Mouse (Mus musculus): Measurements from ENCODE around the gene Foxj1. TPM values are rescaled to one million over a fixed set of nuclear protein-coding genes. Genes with fewer than 3 reads are reported as not detected.

Foxj1 gene
- total RNA-seq, 2 experiments from 2014 or later = 0.07 to 1.5 TPM

- intact Hi-C loops (cut with DNase I) = no loop called here
- no peak for DNase-seq
Observed at GRCm38 (mm10) chr11:116347012-116347411, 11.8 kb upstream of the Foxj1 start.

GRCm38 (mm10) chr11:116342069-116342791 lies 7.0 kb upstream of the Foxj1 start:
- no peak for DNase-seq
- intact Hi-C loops (cut with DNase I) = no loop called here

- no peak for DNase-seq
- intact Hi-C loops (cut with DNase I) = no loop called here
Observed at GRCm38 (mm10) chr11:116337531-116337930, 2.3 kb upstream of the Foxj1 start.

GRCm38 (mm10) chr11:116337000-116337399 lies 1.8 kb upstream of the Foxj1 start:
- intact Hi-C loops (cut with DNase I) = no loop called here
- no peak for DNase-seq

- intact Hi-C loops (cut with DNase I) = no loop called here
- DNase-seq = no peak
Observed at GRCm38 (mm10) chr11:116336393-116336792, 1.2 kb upstream of the Foxj1 start.

GRCm38 (mm10) chr11:116334417-116334782 lies 799 bp downstream of the Foxj1 start:
- no peak for DNase-seq
- intact Hi-C loops (cut with DNase I) = no loop called here

- intact Hi-C loops (cut with DNase I) = no loop called here
- no peak for DNase-seq
Observed at GRCm38 (mm10) chr11:116333526-116334416, 1.4 kb downstream of the Foxj1 start.

GRCm38 (mm10) chr11:116332983-116333270 lies 2.3 kb downstream of the Foxj1 start:
- intact Hi-C loops (cut with DNase I) = no loop called here
- DNase-seq = no peak

GRCm38 (mm10) chr11:116332232-116332982 lies 2.8 kb downstream of the Foxj1 start:
- intact Hi-C loops (cut with DNase I) = no loop called here

GRCm38 (mm10) chr11:116330211-116330518 lies 5.0 kb downstream of the Foxj1 start:
- no peak for DNase-seq
- intact Hi-C loops (cut with DNase I) = no loop called here

More at GRCm38 (mm10) chr11:116332232-116332982, 2.8 kb downstream of the Foxj1 start:
- DNase-seq = no peak

- intact Hi-C loops (cut with DNase I) = no loop called here
- DNase-seq = no peak
Observed at GRCm38 (mm10) chr11:116329314-116330210, 5.6 kb downstream of the Foxj1 start.

- intact Hi-C loops (cut with DNase I) = no loop called here
- no peak for DNase-seq
Observed at GRCm38 (mm10) chr11:116326963-116327603, 8.1 kb downstream of the Foxj1 start.

GRCm38 (mm10) chr11:116318719-116319659 lies 16.2 kb downstream of the Foxj1 start:
- intact Hi-C loops (cut with DNase I) = loop anchor here (1.0 kb wide), 2 partner anchors 49 to 127 kb away; no protein-coding TSS in a partner anchor

GRCm38 (mm10) chr11:116312359-116312758 lies 22.8 kb downstream of the Foxj1 start:
- peak in 1 of 2 experiments; percentile 34 for DNase-seq
- intact Hi-C loops (cut with DNase I) = no loop called here

More at GRCm38 (mm10) chr11:116318719-116319659, 16.2 kb downstream of the Foxj1 start:
- DNase-seq = peak; percentile 93 to 97

GRCm38 (mm10) chr11:116311169-116311568 lies 24.0 kb downstream of the Foxj1 start:
- no peak for DNase-seq
- intact Hi-C loops (cut with DNase I) = no loop called here

GRCm38 (mm10) chr11:116309601-116310000 lies 25.6 kb downstream of the Foxj1 start:
- no peak for DNase-seq
- intact Hi-C loops (cut with DNase I) = no loop called here

GRCm38 (mm10) chr11:116307762-116308531 lies 27.3 kb downstream of the Foxj1 start:
- DNase-seq = no peak
- intact Hi-C loops (cut with DNase I) = no loop called here
